Mouse (Mus musculus): ENCODE measurements around the gene Fam69b.

Fam69b gene

DNA sequence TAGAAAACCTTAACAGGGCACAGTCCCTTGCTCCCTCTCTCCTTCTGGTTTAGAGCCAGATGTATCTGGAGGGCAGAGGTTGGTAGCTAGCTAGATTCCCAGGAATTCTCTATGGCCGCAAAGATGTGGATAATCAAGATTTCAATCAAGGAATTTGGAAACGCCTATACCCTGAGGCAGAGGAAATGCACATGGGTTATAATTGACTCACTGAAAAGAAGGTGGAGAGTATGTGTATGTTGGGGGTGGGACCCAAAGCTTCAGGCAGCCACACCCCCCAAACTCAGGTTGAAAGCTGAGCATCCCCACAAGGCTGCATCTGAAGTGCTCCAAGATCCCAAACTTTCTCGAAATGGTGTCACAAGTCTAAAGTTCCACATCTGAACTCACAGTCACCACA lies 29.8 kb upstream of the Fam69b start:
- DNase-seq (ENCODE audit: low read depth): no peak

DNA sequence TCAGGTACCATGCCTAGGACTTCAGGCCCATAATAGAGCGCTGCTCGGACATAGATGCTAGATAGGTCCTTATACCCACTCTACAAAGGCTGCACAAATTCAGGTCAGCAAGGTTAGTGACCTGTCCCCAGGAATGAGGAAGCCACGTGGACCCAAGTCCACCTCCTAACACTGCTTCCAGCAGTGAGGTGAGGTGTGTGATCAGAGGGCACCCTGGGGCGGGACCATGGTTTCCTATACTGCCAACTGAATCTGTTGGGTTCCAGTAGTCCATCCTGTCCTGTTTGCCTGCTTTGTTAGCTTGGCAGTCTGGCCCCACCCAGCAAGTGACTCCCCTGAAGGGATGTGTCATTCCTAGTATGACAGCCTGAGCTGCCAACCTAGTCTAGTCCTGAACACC lies 28.3 kb upstream of the Fam69b start:
- DNase-seq (ENCODE audit: low read depth): no peak

DNA sequence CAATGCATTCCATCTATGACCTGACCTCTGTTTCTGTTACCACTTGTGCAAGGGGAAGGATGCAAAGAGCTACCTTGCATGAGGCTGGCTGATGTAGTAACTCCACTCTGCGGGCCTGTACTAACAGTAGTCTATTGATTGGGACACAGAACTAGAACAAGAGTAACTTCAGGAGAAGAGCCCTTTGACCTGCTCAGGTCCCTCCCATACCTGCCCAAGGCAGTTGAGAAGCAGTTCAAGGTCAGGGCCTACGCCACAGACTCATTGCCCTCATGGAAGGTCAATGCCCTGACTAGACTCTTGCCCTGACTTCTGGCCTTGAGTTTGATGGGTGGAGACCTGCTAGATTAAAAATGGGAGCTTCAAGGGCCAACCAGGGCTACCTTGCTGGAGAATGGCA lies 27.6 kb upstream of the Fam69b start:
- DNase-seq (ENCODE audit: low read depth): no peak

DNA sequence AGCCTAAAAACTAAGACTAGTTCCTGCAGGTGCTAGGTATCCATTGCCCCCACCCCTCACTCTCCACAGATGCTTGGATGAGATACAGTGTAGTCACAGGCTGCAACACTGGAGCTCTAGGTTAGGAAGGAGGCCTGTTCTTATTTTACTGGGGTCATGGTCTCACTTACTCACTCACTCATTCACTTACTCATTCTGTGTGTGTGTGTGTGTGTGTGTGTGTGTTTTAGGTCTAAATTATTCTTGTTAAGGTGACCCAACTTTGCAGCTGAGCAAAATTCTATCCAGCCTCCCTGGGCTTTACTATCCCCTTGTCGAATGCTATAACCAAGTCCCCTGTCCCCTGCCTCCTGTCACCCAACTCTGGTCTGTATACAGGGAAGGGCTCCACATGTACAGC lies 26.7 kb upstream of the Fam69b start:
- DNase-seq (ENCODE audit: low read depth): no peak

DNA sequence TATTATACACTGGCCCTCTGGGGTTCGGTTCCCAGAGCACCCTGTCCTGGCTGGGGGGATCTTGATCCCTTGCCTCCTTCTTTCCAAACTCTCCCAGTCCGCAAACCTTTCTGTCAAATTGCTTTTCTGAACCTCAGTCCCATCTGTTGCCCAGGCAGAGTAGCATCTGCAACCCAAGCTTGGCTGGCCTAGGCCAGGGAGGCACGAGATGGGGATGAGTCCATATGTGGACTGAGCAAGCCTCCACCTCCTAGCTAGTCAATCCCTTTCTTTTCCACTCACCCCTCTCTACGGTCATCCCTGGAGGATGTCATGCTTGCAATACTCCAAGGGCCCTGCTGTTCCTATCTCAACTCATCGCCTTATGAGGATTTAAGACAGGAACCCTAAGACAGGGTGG lies 25.6 kb upstream of the Fam69b start:
- no peak for DNase-seq (ENCODE audit: low read depth)

DNA sequence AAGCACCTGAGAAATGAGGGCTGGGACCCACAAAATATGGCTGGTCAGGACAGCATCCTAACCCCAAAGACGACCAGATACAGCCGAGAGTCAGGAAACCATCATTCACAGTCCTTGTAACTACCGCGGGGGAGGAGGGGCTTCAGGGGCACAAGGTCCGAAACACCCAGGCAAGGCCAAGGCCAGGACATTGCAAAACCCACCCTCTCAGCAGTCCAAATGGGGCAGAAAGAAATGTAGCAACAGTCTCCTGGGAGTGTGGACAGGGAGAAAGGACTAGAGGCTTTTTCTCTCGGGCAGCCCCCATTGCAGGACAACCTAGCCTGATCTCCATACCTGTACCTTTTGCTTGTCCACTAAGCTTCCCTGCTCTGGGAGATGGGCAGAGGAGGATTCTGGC lies 25.1 kb upstream of the Fam69b start:
- peak; percentile 37 for DNase-seq (ENCODE audit: low read depth)

DNA sequence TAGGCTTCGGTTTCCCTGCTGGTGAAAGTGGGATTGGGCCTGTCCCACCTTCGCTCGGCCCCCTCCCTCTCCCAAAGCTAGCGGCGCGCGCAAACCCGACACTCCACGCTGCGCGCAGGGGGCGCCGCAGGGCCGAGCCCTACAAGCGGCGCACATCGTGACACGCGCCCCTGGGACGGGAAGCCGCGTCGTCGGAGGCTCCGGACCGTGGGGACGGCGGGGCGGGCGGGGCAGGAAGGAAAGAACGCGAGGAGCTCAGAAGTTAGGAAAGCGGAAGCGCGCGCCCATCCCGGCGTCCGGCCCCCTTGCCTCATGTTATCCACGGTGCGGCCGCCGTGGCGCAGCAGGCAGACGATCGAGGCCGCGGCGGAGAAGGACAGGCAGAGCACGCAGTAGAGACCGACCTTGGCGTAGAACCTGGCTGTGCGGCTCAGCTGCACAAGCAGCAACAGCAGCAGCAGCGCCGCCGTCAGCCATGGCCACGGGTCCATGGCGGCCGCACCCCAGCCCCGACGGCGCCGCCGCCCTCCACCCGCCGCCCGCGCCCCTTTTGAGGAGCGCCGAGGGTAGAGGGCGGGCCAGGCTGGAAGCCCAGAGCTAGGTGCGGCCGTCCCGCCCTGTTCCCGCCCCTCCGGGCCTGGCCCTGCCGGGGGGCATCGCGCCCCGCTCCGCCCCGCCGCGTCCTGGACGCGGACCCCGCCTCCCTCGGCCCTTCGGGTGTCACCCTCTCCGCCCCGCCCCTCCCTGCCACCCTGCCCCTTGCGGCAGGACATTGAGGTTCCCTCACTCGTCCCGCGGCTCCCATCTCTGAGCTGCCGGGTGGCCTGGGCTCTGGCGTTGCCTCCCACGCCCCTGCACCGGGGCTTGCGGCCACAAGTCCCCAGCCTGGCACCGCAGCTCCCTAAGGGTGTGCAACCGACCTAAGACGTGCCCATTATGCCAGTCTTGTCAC lies 24.3 kb upstream of the Fam69b start, which contains the start of gene Agpat2:
TSS of gene Agpat2 (minus strand) at position 698 of the 952 bp plus-strand sequence.
- DNase-seq (ENCODE audit: low read depth): peak; percentile 84

DNA sequence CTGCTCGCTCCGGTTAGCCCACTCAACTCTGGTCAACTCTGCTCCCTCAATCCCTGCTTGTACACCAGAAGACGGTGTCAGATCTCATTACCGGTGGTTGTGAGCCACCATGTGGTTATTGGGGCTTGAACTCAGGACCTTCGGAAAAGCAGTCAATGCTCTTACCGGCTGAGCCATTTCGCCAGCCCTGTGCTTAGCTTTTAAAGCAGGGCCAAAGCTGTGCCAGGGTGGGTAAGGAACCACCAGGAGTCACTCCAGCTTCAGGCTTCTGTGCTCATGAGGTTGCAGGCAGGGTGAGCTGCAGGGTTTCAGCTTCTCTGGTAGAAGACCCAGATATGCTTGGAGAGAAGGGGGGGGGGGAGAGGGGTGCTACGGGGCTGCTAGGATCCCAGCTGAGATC lies 22.9 kb upstream of the Fam69b start:
- no peak for DNase-seq (ENCODE audit: low read depth)

DNA sequence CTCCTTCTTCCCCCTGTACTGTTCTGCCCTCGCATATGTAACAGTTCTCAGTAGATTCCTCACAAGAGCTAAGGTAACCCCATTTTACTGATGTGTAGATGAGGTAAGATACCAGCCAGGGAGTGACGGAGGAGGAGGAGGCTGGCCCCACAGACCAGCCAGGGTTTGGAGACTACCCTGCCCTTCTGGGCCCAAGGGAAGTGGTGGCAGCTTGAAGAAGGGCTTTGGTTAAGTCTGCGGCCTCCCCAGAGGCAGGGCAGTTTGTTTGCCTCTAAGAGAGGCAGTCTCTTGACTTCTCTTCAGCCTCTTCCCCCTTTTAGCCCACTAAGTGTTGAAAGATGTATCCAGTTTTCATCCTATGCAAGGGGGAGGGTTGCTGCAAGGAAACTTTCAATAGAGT lies 21.7 kb upstream of the Fam69b start:
- DNase-seq (ENCODE audit: low read depth): no peak

DNA sequence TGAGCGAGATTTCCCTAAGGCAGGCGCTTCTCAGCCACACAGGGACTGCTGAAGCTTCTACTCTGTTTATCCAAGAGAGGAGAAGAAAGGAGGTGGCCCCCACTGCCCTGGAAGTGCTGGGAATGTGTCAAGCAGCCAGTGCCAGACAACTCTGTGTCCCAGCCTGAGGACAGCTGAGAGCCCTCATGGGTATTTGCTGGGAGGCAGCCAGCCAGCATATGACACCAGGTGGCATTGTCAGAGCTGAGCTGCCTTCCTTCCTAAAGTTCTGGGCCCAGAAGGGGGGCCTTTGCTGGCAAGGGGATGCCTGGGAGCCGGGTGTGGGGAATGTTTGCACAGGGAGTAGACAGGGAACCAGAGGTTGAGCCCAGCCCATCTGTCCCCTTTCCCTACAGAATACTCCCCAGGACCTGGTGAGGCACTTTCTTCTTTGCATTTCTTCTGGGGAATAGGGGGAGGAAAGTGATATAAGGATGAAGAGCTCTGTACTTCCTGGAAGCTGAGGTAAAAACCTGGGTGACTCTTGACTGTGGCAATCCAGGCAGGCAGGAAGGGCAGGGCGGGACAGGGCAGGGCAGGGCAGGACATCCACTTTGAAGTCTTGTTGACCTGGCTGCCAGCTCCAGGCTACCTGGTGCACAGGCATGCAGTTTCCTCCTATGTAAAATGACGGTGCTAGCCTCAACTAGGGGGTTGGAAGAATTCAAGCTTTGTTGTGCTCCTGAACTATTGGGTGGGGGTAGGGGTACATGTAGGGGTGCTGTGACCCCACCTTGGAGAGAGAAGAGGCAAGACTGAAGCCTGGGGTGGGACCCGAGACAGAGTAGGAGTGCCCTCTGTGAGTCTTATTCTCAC lies 21.0 kb upstream of the Fam69b start:
- DNase-seq (ENCODE audit: low read depth): no peak

DNA sequence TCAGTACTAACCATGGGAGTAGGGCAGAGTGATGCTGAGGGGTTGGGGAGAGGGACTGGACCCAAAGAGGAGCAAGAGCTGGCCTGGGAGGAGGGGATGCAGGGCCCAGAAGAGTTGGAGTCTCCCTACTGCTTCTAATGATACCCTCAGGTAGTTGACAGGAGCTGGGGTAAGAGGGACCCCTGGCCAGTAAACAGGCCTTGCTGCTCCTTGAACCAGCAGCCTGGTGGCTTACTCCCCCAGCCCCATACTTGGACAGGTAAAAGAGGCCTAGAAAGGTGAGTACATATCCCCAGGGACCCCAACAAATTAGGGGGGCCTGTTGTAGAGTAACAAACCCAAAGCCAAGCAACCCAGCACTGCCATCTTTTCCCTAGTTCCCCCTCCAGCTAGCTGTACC lies 19.5 kb upstream of the Fam69b start:
- no peak for DNase-seq (ENCODE audit: low read depth)

DNA sequence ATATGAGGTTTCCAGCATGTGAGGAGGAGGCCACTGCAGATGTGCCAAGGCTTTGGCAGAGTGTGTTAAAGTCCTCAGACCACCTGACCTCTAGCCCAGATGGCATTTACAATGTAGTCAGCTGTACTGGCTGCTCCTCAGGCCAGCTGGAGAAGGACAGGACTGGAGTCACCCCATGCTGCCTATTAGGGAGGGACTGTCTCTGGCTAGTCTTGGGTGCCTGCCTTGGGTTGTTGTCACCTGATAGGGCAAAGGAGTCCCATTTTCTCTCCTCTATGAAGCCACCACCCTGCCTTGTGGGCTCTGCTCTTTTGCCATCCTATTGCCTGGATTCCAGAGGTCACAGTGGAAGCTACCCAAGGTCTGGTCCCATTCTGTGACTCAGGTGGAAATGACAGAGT lies 19.0 kb upstream of the Fam69b start:
- DNase-seq (ENCODE audit: low read depth): no peak

DNA sequence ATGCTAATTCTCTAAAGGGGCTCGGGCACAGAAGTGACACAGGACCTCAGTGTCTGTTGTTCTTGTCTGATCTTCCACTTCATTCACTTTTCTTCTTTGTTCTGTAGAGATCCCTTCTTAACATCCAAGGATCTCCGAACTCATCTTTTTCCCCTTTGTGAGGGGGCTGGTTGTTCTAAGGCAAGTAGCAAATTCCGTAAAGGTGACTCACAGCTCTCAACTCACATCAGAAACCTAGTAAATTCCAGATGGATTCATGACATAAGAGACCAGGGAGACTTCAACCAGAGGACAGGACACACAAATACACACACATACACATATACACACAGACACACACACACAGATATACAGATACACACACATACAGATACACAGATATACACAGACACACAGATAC lies 17.7 kb upstream of the Fam69b start:
- no peak for DNase-seq (ENCODE audit: low read depth)

DNA sequence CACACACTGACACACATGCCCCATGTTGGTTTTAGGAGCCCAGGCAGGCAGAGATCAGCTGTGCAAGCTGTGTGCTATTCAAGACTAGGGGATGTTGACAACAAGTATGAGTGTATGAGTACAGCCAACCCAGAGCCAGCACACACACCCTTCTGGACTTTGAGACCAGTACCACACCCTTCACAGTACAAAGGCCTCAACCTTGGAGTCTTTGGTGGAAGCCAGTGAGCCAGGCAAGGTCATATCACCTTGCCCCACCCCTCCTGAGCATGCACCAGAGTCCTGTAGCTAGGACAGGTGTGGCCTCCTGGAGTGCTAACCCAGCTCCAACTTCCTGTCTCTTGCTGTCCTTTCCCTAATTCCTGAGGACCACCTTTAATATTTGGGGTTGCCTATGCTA lies 17.2 kb upstream of the Fam69b start:
- DNase-seq (ENCODE audit: low read depth): no peak

DNA sequence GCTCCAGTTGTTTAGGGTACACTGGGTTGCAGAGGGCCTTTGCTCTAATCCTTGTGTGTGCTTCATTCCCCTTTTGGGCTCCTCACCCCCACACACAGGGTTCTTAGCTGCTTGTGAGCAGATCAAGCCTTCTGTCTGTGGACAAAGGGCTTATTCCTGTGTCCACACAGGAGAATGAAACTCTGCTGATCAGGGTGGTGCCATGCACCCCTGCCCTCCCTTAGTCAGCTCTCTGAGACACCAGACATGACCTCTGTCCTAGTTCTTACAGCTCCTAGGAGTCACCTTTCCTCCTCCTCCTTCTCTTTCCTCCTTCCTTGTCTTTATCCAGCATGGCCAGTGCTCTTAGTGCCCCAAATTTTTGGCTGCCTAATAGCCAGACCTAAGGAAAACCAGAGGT lies 16.4 kb upstream of the Fam69b start:
- no peak for DNase-seq (ENCODE audit: low read depth)

DNA sequence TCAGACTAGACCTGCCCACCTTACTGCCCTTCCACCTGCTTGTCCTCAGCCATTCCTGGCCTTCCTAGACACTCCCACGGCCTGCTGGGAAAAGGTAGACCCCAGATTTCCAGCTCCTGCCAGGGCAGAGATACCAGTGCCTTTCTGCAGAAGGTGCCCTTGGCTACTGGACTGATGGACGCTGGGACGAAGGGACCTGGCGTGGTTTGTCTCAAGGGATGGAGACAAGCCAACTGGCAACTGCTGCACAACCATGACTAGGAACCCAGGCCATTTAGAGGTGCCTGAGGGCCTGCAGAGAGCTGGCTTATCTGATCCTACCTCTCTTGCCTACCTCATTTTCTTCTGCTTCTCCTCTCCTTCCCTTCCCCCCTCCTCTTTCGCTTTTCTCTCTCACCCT lies 13.4 kb upstream of the Fam69b start:
- no peak for DNase-seq (ENCODE audit: low read depth)

DNA sequence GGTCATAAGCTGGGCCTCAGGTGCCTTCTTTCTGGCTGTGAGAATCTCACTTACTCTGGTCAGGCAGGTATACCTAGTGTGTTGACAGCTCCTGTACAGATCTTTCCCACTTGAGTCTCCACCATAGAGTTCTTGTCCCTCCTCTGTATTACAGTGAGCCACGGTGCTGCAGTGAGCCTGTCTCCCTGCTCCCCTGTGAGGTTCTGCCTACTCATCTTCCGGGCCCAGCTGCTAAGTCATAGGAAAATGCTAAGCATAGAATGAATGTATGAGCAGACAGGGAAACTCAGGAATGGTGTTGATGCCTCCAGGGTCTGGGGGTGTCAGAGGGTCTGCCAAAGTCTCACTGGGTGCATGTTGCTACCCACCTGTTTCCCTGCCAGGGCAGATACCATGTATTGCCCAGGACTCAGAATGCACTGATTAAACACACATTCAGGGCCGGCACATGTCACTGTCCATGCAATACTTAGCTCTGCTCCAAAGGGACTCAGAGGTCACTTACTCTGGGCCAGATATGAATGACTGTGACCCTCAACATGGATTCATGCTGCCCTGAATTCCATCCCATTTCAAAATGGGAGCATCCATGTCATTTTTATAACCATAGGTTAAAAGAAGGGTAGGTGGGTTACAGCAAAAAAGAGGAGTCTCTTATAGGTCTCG lies 12.7 kb upstream of the Fam69b start:
- DNase-seq (ENCODE audit: low read depth): no peak

DNA sequence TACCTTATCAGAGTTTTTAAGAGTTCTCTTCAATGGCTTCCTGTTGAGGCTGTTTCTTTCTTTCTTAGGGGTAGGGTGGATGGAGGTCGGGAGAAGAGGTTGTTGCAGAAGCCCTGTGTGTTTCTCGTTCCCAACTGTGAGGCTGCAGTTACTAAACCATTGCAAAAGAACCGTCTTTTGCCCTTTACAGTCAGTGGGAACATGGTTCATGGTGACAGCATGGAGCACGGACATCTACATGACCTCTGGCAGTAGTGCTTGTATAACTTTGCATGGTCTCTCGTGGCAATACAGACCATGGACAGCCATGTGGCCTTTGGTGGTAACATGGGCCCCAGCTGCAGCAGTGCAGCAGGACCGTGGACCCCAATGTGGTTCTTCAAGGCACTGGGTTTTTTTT lies 10.9 kb upstream of the Fam69b start:
- DNase-seq (ENCODE audit: low read depth): no peak

DNA sequence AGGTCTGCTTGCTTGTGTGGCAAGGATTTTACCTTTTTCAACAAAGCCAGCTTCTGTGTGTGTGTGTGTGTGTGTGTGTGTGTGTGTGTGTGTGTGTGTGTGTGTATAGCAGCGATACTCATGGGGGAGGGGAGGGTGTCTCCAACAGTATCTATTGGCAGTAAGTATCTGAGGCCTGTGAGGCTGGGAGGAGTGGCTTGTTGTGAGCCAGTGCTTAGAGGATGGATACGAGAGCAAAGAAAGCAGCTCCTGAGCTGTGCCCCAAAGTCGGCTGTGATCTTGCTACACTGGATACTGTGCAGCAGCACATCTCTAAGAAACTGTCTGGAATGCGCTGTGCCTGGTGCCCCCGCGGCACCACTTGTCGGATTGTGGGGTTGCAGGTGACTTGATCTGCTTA lies 10.3 kb upstream of the Fam69b start:
- no peak for DNase-seq (ENCODE audit: low read depth)

DNA sequence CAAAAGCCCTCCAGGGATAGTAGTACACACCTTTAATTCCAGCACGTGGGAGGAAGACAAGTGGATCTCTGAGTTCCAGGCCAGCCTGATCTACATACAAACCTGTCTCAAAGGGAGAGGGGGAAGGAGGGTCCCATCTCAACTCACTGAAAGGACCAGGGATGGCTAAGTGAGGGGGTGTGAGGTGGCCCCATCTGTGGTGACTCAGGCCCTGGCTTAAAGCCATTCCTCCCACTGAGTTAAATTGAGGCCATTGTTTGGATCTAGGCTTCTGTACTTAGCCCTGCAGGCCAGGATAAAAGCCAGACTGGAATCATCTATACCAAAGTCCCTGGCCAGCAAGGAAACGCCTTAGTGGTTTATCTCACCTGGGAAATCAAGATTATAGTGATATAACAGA lies 7.0 kb upstream of the Fam69b start:
- no peak for DNase-seq (ENCODE audit: low read depth)

DNA sequence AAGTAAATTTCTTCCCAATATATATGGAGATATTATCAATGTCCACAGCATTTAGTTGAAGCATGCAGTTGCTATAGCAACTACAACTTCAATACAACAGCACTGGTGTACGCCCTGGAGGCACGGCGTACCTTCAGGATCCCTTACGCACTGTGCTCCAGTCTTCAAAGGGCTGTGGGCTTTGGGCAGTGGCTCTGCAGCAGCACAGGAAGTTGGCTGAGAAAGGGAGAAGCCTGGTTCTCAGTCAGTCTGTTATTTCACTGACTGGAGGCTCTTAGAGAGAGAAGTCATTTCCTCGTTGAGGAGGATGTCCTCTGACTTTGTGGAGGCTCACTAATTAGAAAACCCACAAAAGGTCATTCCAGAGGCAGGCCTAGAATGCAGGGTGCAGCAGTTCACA lies 5.3 kb upstream of the Fam69b start:
- peak; percentile 88 for DNase-seq (ENCODE audit: low read depth)

DNA sequence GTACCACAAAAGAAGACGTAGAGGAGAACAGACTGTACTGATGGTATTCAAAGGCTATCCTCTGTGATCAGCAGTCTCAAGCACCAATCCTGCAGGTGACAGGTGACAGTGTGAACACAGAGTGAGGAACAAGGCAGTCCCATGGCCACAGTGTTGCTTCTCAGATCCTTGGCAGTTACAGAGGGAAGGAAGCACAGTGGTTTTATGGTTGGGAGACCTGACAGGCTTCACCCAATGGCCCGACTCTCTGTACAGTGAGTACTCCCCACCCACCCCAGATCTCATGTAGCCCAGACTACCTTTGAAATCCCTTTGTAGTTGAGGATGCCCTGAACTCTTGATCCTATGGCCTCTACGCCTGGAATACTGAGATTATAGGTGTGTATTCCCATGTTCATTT lies 2.8 kb upstream of the Fam69b start:
- DNase-seq (ENCODE audit: low read depth): no peak

DNA sequence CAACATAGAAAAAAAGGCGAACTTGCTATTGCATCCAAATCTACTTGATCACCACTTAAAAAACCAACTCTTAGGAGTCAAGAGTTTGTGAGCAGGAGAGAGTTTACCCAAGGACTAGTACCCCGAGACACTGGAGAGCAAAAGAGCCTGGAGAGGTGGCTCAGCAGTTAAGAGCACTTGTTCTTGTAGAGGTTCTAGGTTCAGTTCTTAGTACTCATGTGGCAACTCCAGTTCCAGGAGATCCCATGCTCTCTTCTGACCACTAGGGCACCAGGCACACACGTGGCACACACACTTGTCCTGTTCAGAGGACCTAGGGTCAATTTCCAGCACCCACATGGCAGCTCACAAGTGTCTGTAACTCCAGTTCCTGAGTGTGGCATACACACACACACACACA lies 2.2 kb upstream of the Fam69b start:
- DNase-seq (ENCODE audit: low read depth): no peak

Measured in naive thymus-derived CD4-positive, alpha-beta T cell, adult 2 months (primary cell).